In the genomic region with DNA sequence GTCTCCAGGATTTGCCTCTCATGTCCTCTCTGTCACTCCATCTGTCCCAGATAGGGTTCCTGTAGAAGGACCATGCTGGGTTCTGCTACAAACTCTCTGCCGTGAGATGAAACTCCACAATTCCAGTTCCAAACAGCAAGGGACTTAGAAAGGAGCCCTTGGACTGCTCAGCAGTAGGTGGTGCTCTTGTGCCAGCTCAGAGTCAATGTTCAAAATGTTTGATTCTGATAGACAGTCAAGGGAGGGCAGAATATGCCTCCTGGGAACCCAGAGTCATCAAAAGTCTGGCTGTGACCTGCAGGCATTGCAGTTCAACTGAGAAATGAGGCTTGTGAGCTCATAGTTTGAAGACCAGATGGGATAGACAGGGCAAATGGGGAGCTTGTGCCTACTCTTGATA, we compare ENCODE assay signal across 9 mouse cellular contexts.
DNase-seq lines count a peak whose midpoint lies in the region; ATAC-seq and TF ChIP-seq lines count a peak whose summit lies in the region.
"Had no signal": no experiment of that assay in that cellular context is flagged by ENCODE, and none has a peak within 500 bp of the region (broad histone marks: within the 10 kb centered on the region; RNA-seq: fewer than 3 reads in every experiment).

No protein-coding gene starts in this region.

- no peak overlapping the region for H3K4me3 ChIP-seq in hindbrain, embryonic 12.5 days
- H3K4me3 ChIP-seq in lung, embryonic 14.5 days (ENCODE audit: low read depth, low read length) = no peak overlapping the region
- H3K4me3 ChIP-seq: neural tube, embryonic 12.5 days had no signal

- DNase-seq in layer of hippocampus, adult 11-12 months (ENCODE audit: low spot score) = peak; percentile 63
- DNase-seq in layer of hippocampus, adult 9-11 months = no peak
- DNase-seq in Muller cell, postnatal 12 days (ENCODE audit: inconsistent ontology term) = peak; percentile 39
- peak; percentile 79 for DNase-seq in lung, embryonic 14.5 days
- no peak for DNase-seq in c-Kit-positive CD71-positive TER-119-positive erythroid progenitor cells, embryonic 14.5 days (ENCODE audit: low spot score)
- no peak for DNase-seq in cerebellum, adult 9-10 months

- H3K27ac ChIP-seq in hindbrain, embryonic 12.5 days = no peak overlapping the region
- no peak overlapping the region for H3K27ac ChIP-seq in lung, embryonic 14.5 days (ENCODE audit: low read depth)
- H3K27ac ChIP-seq: neural tube, embryonic 12.5 days had no signal

- 59% methylated on average over 1 of the region's 1 CpGs for WGBS in hindbrain, embryonic 12.5 days
- 38% methylated on average over 1 of the region's 1 CpGs for WGBS in lung, embryonic 14.5 days

- H3K4me1 ChIP-seq in hindbrain, embryonic 12.5 days = peaks cover 26% of the 10 kb centered on the region
- no peaks in the 10 kb centered on the region for H3K4me1 ChIP-seq in lung, embryonic 14.5 days (ENCODE audit: insufficient read depth)

- no peaks in the 10 kb centered on the region for H3K27me3 ChIP-seq in hindbrain, embryonic 12.5 days
- H3K27me3 ChIP-seq in lung, embryonic 14.5 days (ENCODE audit: insufficient read depth, low read length) = no peaks in the 10 kb centered on the region
- H3K27me3 ChIP-seq: neural tube, embryonic 12.5 days had no signal

- no peaks in the 10 kb centered on the region for H3K36me3 ChIP-seq in hindbrain, embryonic 12.5 days
- H3K36me3 ChIP-seq in lung, embryonic 14.5 days (ENCODE audit: insufficient read depth) = no peaks in the 10 kb centered on the region
- H3K36me3 ChIP-seq: neural tube, embryonic 12.5 days had no signal

- H3K9me3 ChIP-seq in hindbrain, embryonic 12.5 days (replicated peaks) = no peaks in the 10 kb centered on the region
- H3K9me3 ChIP-seq in lung, embryonic 14.5 days (ENCODE audit: low read depth, low read length) = no peaks in the 10 kb centered on the region
- H3K9me3 ChIP-seq: neural tube, embryonic 12.5 days had no signal

- ATAC-seq in common myeloid progenitor, adult 5-6 weeks (replicated peaks; ENCODE audit: low read depth, poor library complexity, severe bottlenecking) = 0 out of 2 replicates have a peak, but pooled peaks have one; percentile 17
- 0 out of 2 replicates have a peak, but pooled peaks have one; percentile 48 for ATAC-seq in hindbrain, embryonic 12.5 days (ENCODE audit: low FRiP score)
- no peak for ATAC-seq in lung, embryonic 14.5 days (ENCODE audit: insufficient read depth)

- H3K9ac ChIP-seq in hindbrain, embryonic 12.5 days = no peak overlapping the region
- no peak overlapping the region for H3K9ac ChIP-seq in lung, embryonic 14.5 days
- H3K9ac ChIP-seq: neural tube, embryonic 12.5 days had no signal

- no peak overlapping the region for H3K4me2 ChIP-seq in hindbrain, embryonic 12.5 days (replicated peaks)
- no peak overlapping the region for H3K4me2 ChIP-seq in lung, embryonic 14.5 days
- H3K4me2 ChIP-seq: neural tube, embryonic 12.5 days had no signal

- peak; percentile 74 for TF ChIP-seq CTCF in lung, embryonic 14.5 days (IDR thresholded peaks at IDR 0.05; ENCODE audit: low read depth)

Comparison
In these comparisons a context has a peak if more than half of its experiments do, and no peak if none do; other contexts are left out.
1. DNase-seq: peak in layer of hippocampus, adult 11-12 months (single experiment), Muller cell, postnatal 12 days (single experiment) and lung, embryonic 14.5 days (single experiment); none in layer of hippocampus, adult 9-11 months (single experiment), c-Kit-positive CD71-positive TER-119-positive erythroid progenitor cells, embryonic 14.5 days (single experiment) and cerebellum, adult 9-10 months (single experiment).